Mouse (Mus musculus): ENCODE measurements around the gene Snx5. TPM values are rescaled to one million over a fixed set of nuclear protein-coding genes. Genes with fewer than 3 reads are reported as not detected.

Snx5 gene
- polyA plus RNA-seq, 1 experiment from 2014 or later = 107 TPM

DNA sequence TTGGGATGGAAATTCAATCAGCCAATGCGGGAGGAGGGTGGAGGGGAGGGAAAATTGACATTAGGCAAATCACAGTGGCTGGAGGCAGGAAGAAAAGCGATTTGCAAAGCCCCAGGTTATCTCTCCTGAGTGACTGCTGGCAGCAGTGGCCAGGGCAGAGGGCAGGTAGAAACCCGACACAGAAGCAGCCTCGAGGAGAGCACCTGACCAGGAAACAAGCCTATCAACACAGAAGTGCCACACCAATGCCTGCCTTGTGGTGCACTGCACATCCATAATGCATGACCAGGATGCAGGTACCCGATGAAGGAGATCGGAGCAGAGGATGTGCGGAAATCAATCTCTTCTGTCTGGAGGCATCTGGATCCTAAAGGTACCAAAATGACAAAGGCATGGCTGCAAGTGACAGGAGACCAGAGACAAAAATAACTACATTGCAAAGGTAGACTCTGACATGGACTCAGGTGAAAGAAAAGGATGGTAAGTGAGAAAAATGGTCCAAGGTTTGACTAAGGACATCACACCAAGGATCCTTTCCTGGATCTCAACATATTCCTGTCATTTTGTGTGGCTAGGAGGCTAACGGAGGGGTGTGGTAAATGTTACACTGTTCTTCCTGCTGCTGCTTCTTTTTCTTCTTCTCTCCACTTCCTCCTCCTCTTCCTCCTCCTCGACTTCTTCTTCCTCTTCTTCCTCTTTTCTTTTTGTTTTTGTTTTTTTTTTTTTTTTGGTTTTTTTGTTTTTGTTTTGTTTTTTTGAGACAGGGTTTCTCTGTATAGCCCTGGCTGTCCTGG is 33.7 kb downstream of the Snx5 start:
- no peak for ATAC-seq
- Histone ChIP-seq H3K4me2 (no peak overlapping the region), H3K4me3 (no peak overlapping the region), H3K4me1 (peaks cover 7% of the 10 kb centered on the region; the same call in 1 of the 2 replicates), H3K36me3 (no peaks in the 10 kb centered on the region), H3K27me3 (replicated peaks) (0 out of 2 replicates have a peak, but pooled peaks cover 4% of the 10 kb centered on the region), H3K9ac (no peak overlapping the region), H3K27ac (no peak overlapping the region), H3K9me3 (replicated peaks) (no peaks in the 10 kb centered on the region)
- WGBS (ENCODE audit: insufficient replicate concordance) = 45% methylated on average over 9 of the region's 9 CpGs

DNA sequence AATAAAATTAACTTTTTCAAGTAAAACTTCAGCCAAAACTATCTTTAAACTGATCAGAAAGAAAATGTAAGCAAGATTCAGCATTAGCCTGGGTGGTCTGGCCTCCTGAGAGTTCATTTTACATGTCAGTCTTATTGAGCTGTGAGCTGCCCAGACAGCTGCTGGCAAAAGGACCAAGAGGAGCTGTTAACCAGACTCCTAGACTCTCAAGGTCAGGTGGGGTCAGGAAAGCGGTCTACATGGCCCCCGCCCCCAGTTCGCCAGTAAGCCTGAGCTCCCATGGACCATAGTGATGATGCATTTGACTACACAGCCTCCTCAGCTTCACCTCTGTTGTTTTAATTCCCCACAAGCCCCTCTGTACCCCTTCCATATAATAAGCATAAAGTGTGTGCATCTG is 34.9 kb downstream of the Snx5 start:
- H3K4me3 ChIP-seq = no peak overlapping the region
- WGBS (ENCODE audit: insufficient replicate concordance) = 74% methylated on average over 3 of the region's 3 CpGs
- H3K4me1 ChIP-seq = peaks cover 19% of the 10 kb centered on the region

DNA sequence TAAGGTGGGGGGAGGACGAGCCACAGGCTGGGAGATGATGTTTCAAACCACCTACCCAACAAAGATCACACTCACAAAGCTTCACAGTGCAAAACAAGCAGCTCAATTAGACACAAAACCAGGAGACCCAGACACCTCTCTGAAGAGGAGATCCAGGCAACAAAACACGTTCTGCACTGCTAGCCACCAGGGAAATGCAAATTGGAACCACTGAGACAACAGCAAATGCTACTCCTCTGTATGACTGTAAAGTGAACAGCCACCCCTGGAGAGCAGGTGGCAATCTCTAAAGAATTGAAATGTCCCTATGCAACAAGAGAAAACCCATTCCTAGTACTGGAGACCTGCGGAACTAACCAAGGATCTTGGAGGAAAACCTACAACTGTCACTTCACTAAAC is 37.2 kb downstream of the Snx5 start:
- ATAC-seq = no peak
- Histone ChIP-seq H3K4me1 (peaks cover 27% of the 10 kb centered on the region), H3K27ac (no peak overlapping the region), H3K9ac (no peak overlapping the region), H3K4me2 (no peak overlapping the region), H3K36me3 (no peaks in the 10 kb centered on the region), H3K4me3 (no peak overlapping the region), H3K9me3 (replicated peaks) (no peaks in the 10 kb centered on the region), H3K27me3 (replicated peaks) (0 out of 2 replicates have a peak, but pooled peaks cover 4% of the 10 kb centered on the region)
- WGBS (ENCODE audit: insufficient replicate concordance) = 69% methylated on average over 3 of the region's 3 CpGs

More for the DNA sequence above, 34.9 kb downstream of the Snx5 start:
- Histone ChIP-seq H3K27me3 (replicated peaks) (0 out of 2 replicates have a peak, but pooled peaks cover 4% of the 10 kb centered on the region), H3K9me3 (replicated peaks) (no peaks in the 10 kb centered on the region), H3K36me3 (no peaks in the 10 kb centered on the region), H3K4me2 (no peak overlapping the region), H3K9ac (no peak overlapping the region), H3K27ac (no peak overlapping the region)
- no peak for ATAC-seq

DNA sequence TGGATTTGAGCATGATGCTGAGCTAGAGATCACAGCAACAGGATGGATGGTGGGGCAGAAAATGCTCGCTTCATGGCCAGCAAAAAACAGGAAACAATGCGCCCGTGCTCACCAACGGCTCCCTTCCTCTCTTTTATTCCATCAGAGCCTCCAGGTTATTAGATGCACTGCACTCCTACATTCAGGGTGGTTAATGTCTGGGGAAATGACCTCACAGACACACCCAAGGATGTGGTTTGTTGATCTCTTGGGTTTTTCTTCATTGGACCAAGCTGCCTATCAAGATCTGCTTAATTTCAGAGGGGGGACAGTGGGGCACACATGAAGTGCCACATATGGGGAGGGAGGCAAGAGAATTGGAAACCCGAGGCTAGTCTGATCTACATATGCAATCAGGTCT is 39.6 kb downstream of the Snx5 start:
- H3K27me3 ChIP-seq (replicated peaks) = no peaks in the 10 kb centered on the region
- peaks cover 4% of the 10 kb centered on the region; the same call in 1 of the 2 replicates for H3K9me3 ChIP-seq (replicated peaks)
- H3K4me2 ChIP-seq = peak overlapping the region; percentile 59
- WGBS (ENCODE audit: insufficient replicate concordance) = 9% methylated on average over 5 of the region's 5 CpGs
- H3K9ac ChIP-seq = peak overlapping the region; percentile 44; the same call in 1 of the 2 replicates
- ATAC-seq = peak; percentile 64
- peaks cover 27% of the 10 kb centered on the region for H3K4me1 ChIP-seq
- H3K27ac ChIP-seq = peak overlapping the region; percentile 77
- H3K36me3 ChIP-seq = no peaks in the 10 kb centered on the region
- H3K4me3 ChIP-seq = no peak overlapping the region

DNA sequence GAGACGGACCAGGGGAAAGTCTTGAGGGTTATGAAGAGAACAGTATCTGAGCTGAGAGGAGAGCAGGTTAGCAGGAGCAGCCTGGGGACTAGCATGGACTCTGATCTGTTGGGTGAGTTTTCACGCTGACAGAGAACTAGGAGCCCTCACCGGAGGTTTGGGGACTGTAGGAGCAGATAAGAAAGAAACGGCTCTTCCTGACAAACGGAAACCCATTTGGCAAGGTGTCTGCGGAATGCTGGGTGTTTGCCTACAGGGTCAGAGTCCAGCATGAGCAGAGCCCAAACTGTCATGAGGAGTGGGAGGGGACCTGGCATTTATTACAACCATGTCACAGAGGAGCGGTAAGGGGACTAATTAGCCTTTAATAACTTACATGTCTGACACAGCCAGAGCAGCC is 40.2 kb downstream of the Snx5 start:
- ATAC-seq = peak; percentile 74
- 8% methylated on average over 7 of the region's 7 CpGs for WGBS (ENCODE audit: insufficient replicate concordance)
- Histone ChIP-seq H3K27ac (peak overlapping the region; percentile 77), H3K4me1 (peaks cover 27% of the 10 kb centered on the region), H3K4me3 (peak overlapping the region; percentile 30), H3K9me3 (replicated peaks) (peaks cover 4% of the 10 kb centered on the region; the same call in 1 of the 2 replicates), H3K36me3 (no peaks in the 10 kb centered on the region), H3K9ac (peak overlapping the region; percentile 44), H3K4me2 (peak overlapping the region; percentile 59), H3K27me3 (replicated peaks) (no peaks in the 10 kb centered on the region)

GRCm38 (mm10) chr2:144229647-144230046 is 41.1 kb downstream of the Snx5 start:
- H3K27ac ChIP-seq = peak overlapping the region; percentile 45; the same call in 1 of the 2 replicates
- WGBS (ENCODE audit: insufficient replicate concordance) = 61% methylated on average over 14 of the region's 14 CpGs
- H3K9ac ChIP-seq = 0 out of 2 replicates have a peak overlapping the region, but pooled peaks have one; percentile 44
- peaks cover 29% of the 10 kb centered on the region for H3K4me1 ChIP-seq
- H3K9me3 ChIP-seq (replicated peaks) = peaks cover 4% of the 10 kb centered on the region; the same call in 1 of the 2 replicates
- H3K4me3 ChIP-seq = no peak overlapping the region
- peak overlapping the region; percentile 59; the same call in 1 of the 2 replicates for H3K4me2 ChIP-seq
- no peaks in the 10 kb centered on the region for H3K36me3 ChIP-seq
- ATAC-seq = no peak
- H3K27me3 ChIP-seq (replicated peaks) = no peaks in the 10 kb centered on the region

- H3K4me1 ChIP-seq = peaks cover 34% of the 10 kb centered on the region
- ATAC-seq = no peak
- H3K9me3 ChIP-seq (replicated peaks) = peaks cover 4% of the 10 kb centered on the region; the same call in 1 of the 2 replicates
- H3K9ac ChIP-seq = no peak overlapping the region
- WGBS (ENCODE audit: insufficient replicate concordance) = 77% methylated on average over 12 of the region's 12 CpGs
- H3K4me2 ChIP-seq = no peak overlapping the region
- H3K36me3 ChIP-seq = no peaks in the 10 kb centered on the region
- H3K4me3 ChIP-seq = no peak overlapping the region
- H3K27me3 ChIP-seq (replicated peaks) = no peaks in the 10 kb centered on the region
- H3K27ac ChIP-seq = no peak overlapping the region
Observed at GRCm38 (mm10) chr2:144228521-144229346, 42.0 kb downstream of the Snx5 start.

DNA sequence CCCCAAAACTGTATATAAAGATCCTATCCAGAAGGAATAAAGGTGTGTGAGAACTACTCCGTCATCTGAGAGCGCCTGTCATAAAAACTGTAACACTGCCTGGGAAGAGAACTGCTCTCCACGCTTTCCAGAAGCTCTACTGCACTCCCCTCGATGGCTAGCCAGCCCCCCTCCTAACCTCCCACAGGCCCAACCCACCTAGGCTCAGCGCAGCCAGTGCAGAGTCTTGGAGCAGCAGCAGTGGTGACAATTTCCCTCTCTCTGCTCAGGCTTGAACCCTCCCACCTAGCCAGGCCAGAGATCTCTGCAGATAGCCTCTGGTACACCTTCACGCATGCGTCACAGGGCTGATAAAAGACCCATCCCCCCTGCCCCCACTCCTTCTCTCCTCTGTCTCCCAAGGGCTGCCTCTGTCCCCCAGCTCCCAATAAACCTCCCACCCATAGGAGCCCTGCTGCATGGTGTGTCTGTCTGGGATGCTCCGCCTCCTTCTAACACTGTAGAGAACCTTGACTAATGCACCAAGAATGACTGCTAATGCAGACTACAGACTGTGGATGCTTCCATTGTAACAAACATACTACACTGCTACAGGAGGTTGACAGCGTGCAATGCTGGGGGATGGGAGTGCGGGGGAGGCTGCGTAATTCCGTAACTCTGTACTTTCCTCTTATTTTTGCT is 43.7 kb downstream of the Snx5 start:
- ATAC-seq = no peak
- Histone ChIP-seq H3K27me3 (replicated peaks) (no peaks in the 10 kb centered on the region), H3K27ac (no peak overlapping the region), H3K4me1 (peaks cover 34% of the 10 kb centered on the region), H3K9ac (no peak overlapping the region), H3K4me3 (no peak overlapping the region), H3K36me3 (no peaks in the 10 kb centered on the region), H3K9me3 (replicated peaks) (peaks cover 4% of the 10 kb centered on the region; the same call in 1 of the 2 replicates), H3K4me2 (no peak overlapping the region)
- 82% methylated on average over 12 of the region's 12 CpGs for WGBS (ENCODE audit: insufficient replicate concordance)

- no peak overlapping the region for H3K9ac ChIP-seq
- ATAC-seq = no peak; the same call in 1 of the 2 replicates
Observed at GRCm38 (mm10) chr2:144224351-144224750, 46.4 kb downstream of the Snx5 start.

GRCm38 (mm10) chr2:144215601-144216000 is 55.1 kb downstream of the Snx5 start:
- H3K27me3 ChIP-seq (replicated peaks) = no peaks in the 10 kb centered on the region
- H3K4me3 ChIP-seq = no peak overlapping the region
- no peaks in the 10 kb centered on the region for H3K9me3 ChIP-seq (replicated peaks)
- no peak for ATAC-seq
- 67% methylated on average over 9 of the region's 9 CpGs for WGBS (ENCODE audit: insufficient replicate concordance)
- H3K4me2 ChIP-seq = no peak overlapping the region
- H3K27ac ChIP-seq = no peak overlapping the region
- H3K4me1 ChIP-seq = peaks cover 9% of the 10 kb centered on the region; the same call in 1 of the 2 replicates
- no peak overlapping the region for H3K9ac ChIP-seq
- H3K36me3 ChIP-seq = no peaks in the 10 kb centered on the region

More at GRCm38 (mm10) chr2:144224351-144224750, 46.4 kb downstream of the Snx5 start:
- no peaks in the 10 kb centered on the region for H3K27me3 ChIP-seq (replicated peaks)
- H3K36me3 ChIP-seq = no peaks in the 10 kb centered on the region
- peaks cover 4% of the 10 kb centered on the region; the same call in 1 of the 2 replicates for H3K9me3 ChIP-seq (replicated peaks)
- peaks cover 8% of the 10 kb centered on the region; the same call in 1 of the 2 replicates for H3K4me1 ChIP-seq
- WGBS (ENCODE audit: insufficient replicate concordance) = 48% methylated on average over 12 of the region's 12 CpGs
- H3K27ac ChIP-seq = no peak overlapping the region
- H3K4me3 ChIP-seq = no peak overlapping the region
- peak overlapping the region; percentile 15 for H3K4me2 ChIP-seq

GRCm38 (mm10) chr2:144215195-144215594 is 55.5 kb downstream of the Snx5 start:
- 27% methylated on average over 7 of the region's 7 CpGs for WGBS (ENCODE audit: insufficient replicate concordance)
- no peaks in the 10 kb centered on the region for H3K27me3 ChIP-seq (replicated peaks)
- H3K4me1 ChIP-seq = peaks cover 9% of the 10 kb centered on the region; the same call in 1 of the 2 replicates
- no peaks in the 10 kb centered on the region for H3K36me3 ChIP-seq
- H3K9ac ChIP-seq = no peak overlapping the region
- H3K9me3 ChIP-seq (replicated peaks) = no peaks in the 10 kb centered on the region
- H3K27ac ChIP-seq = no peak overlapping the region
- no peak overlapping the region for H3K4me2 ChIP-seq
- H3K4me3 ChIP-seq = no peak overlapping the region
- ATAC-seq = no peak
